Mouse (Mus musculus): ENCODE results near the gene Bcas3. TPM values are rescaled to one million over a fixed set of nuclear protein-coding genes. Genes with fewer than 3 reads are reported as not detected.
A peak's percentile ranks its signal among the peaks of the same experiment; 100 is the strongest.

The Bcas3 gene
- polyA plus RNA-seq, 2 experiments, result 22.2 to 28.2 TPM

GRCm38 (mm10) chr11:85524841-85525500, 172.0 kb downstream of the Bcas3 start:
- Histone ChIP-seq H3K9ac (ENCODE audit: low read depth, low read length, severe bottlenecking) (no peak overlapping the region; the same call in 1 of the 2 replicates), H3K27me3 (ENCODE audit: control insufficient read depth, insufficient read depth, low read length) (peaks cover 10% of the 10 kb centered on the region), H3K36me3 (ENCODE audit: control insufficient read depth, insufficient read depth, low read length) (no peaks in the 10 kb centered on the region), H3K4me3 (replicated peaks; ENCODE audit: low read length) (0 out of 2 replicates have a peak overlapping the region, but pooled peaks have one; percentile 11), H3K9me3 (ENCODE audit: control insufficient read depth, low read length) (no peaks in the 10 kb centered on the region), H3K27ac (replicated peaks; ENCODE audit: low read depth, low read length) (peak overlapping the region; percentile 27; the same call in 1 of the 2 replicates), H3K4me1 (ENCODE audit: control insufficient read depth, insufficient read depth, low read length) (peaks cover 39% of the 10 kb centered on the region), H3K4me2 (replicated peaks; ENCODE audit: low read depth, low read length, severe bottlenecking) (peak overlapping the region; percentile 51)
- WGBS, result 23% methylated on average over 16 of the region's 16 CpGs
- DNase-seq (ENCODE audit: low spot score), result peak; percentile 84
- TF ChIP-seq POLR2A (IDR thresholded peaks at IDR 0.05; ENCODE audit: borderline replicate concordance, extremely low read depth, insufficient read depth, insufficient read length), result no peak
- peak; percentile 65 for ATAC-seq (ENCODE audit: low FRiP score, low read depth)

- no peak for DNase-seq (ENCODE audit: low spot score)
- H3K27ac ChIP-seq (replicated peaks; ENCODE audit: low read depth, low read length), result no peak overlapping the region
- no peak overlapping the region for H3K9ac ChIP-seq (ENCODE audit: low read depth, low read length, severe bottlenecking)
- peaks cover 10% of the 10 kb centered on the region for H3K27me3 ChIP-seq (ENCODE audit: control insufficient read depth, insufficient read depth, low read length)
- H3K4me2 ChIP-seq (replicated peaks; ENCODE audit: low read depth, low read length, severe bottlenecking), result peak overlapping the region; percentile 51
- H3K36me3 ChIP-seq (ENCODE audit: control insufficient read depth, insufficient read depth, low read length), result no peaks in the 10 kb centered on the region
- no peaks in the 10 kb centered on the region for H3K9me3 ChIP-seq (ENCODE audit: control insufficient read depth, low read length)
- peaks cover 39% of the 10 kb centered on the region for H3K4me1 ChIP-seq (ENCODE audit: control insufficient read depth, insufficient read depth, low read length)
- ATAC-seq (ENCODE audit: low FRiP score, low read depth), result peak; percentile 58
- TF ChIP-seq POLR2A (IDR thresholded peaks at IDR 0.05; ENCODE audit: borderline replicate concordance, extremely low read depth, insufficient read depth, insufficient read length), result no peak
- peak overlapping the region; percentile 11; the same call in 1 of the 2 replicates for H3K4me3 ChIP-seq (replicated peaks; ENCODE audit: low read length)
- WGBS, result 13% methylated on average over 10 of the region's 10 CpGs
Observed at GRCm38 (mm10) chr11:85525501-85525885, 172.5 kb downstream of the Bcas3 start.

- ATAC-seq (ENCODE audit: low FRiP score, low read depth), result no peak
- Histone ChIP-seq H3K4me3 (replicated peaks; ENCODE audit: low read length) (peak overlapping the region; percentile 11; the same call in 1 of the 2 replicates), H3K9me3 (ENCODE audit: control insufficient read depth, low read length) (no peaks in the 10 kb centered on the region), H3K4me1 (ENCODE audit: control insufficient read depth, insufficient read depth, low read length) (peaks cover 39% of the 10 kb centered on the region), H3K36me3 (ENCODE audit: control insufficient read depth, insufficient read depth, low read length) (no peaks in the 10 kb centered on the region), H3K27me3 (ENCODE audit: control insufficient read depth, insufficient read depth, low read length) (peaks cover 10% of the 10 kb centered on the region), H3K9ac (ENCODE audit: low read depth, low read length, severe bottlenecking) (no peak overlapping the region), H3K4me2 (replicated peaks; ENCODE audit: low read depth, low read length, severe bottlenecking) (peak overlapping the region; percentile 51), H3K27ac (replicated peaks; ENCODE audit: low read depth, low read length) (no peak overlapping the region)
- no peak for TF ChIP-seq POLR2A (IDR thresholded peaks at IDR 0.05; ENCODE audit: borderline replicate concordance, extremely low read depth, insufficient read depth, insufficient read length)
- WGBS, result 38% methylated on average over 11 of the region's 11 CpGs
- no peak for DNase-seq (ENCODE audit: low spot score)
Observed at GRCm38 (mm10) chr11:85525979-85526775, 173.2 kb downstream of the Bcas3 start.

GRCm38 (mm10) chr11:85527261-85527660, 174.3 kb downstream of the Bcas3 start:
- H3K36me3 ChIP-seq (ENCODE audit: control insufficient read depth, insufficient read depth, low read length), result no peaks in the 10 kb centered on the region
- TF ChIP-seq POLR2A (IDR thresholded peaks at IDR 0.05; ENCODE audit: borderline replicate concordance, extremely low read depth, insufficient read depth, insufficient read length), result no peak
- peaks cover 10% of the 10 kb centered on the region for H3K27me3 ChIP-seq (ENCODE audit: control insufficient read depth, insufficient read depth, low read length)
- DNase-seq (ENCODE audit: low spot score) (no peak), ATAC-seq (ENCODE audit: low FRiP score, low read depth) (no peak)
- no peak overlapping the region for H3K27ac ChIP-seq (replicated peaks; ENCODE audit: low read depth, low read length)
- WGBS, result 46% methylated on average over 5 of the region's 5 CpGs
- no peaks in the 10 kb centered on the region for H3K9me3 ChIP-seq (ENCODE audit: control insufficient read depth, low read length)
- no peak overlapping the region for H3K4me2 ChIP-seq (replicated peaks; ENCODE audit: low read depth, low read length, severe bottlenecking)
- H3K4me3 ChIP-seq (replicated peaks; ENCODE audit: low read length), result no peak overlapping the region
- H3K4me1 ChIP-seq (ENCODE audit: control insufficient read depth, insufficient read depth, low read length), result peaks cover 41% of the 10 kb centered on the region
- no peak overlapping the region for H3K9ac ChIP-seq (ENCODE audit: low read depth, low read length, severe bottlenecking)

- Histone ChIP-seq H3K36me3 (ENCODE audit: control insufficient read depth, insufficient read depth, low read length) (no peaks in the 10 kb centered on the region), H3K4me3 (replicated peaks; ENCODE audit: low read length) (no peak overlapping the region), H3K9ac (ENCODE audit: low read depth, low read length, severe bottlenecking) (no peak overlapping the region), H3K27me3 (ENCODE audit: control insufficient read depth, insufficient read depth, low read length) (peaks cover 8% of the 10 kb centered on the region), H3K4me1 (ENCODE audit: control insufficient read depth, insufficient read depth, low read length) (peaks cover 29% of the 10 kb centered on the region), H3K4me2 (replicated peaks; ENCODE audit: low read depth, low read length, severe bottlenecking) (no peak overlapping the region), H3K27ac (replicated peaks; ENCODE audit: low read depth, low read length) (no peak overlapping the region), H3K9me3 (ENCODE audit: control insufficient read depth, low read length) (no peaks in the 10 kb centered on the region)
- DNase-seq (ENCODE audit: low spot score), result no peak
- WGBS, result 83% methylated on average over 5 of the region's 5 CpGs
- no peak for TF ChIP-seq POLR2A (IDR thresholded peaks at IDR 0.05; ENCODE audit: borderline replicate concordance, extremely low read depth, insufficient read depth, insufficient read length)
- no peak for ATAC-seq (ENCODE audit: low FRiP score, low read depth)
Observed at GRCm38 (mm10) chr11:85529531-85530285, 176.7 kb downstream of the Bcas3 start.
